Mouse (Mus musculus) olfactory bulb, adult 2 months (tissue): Measurements from ENCODE around the gene Stk17b.

ENCODE experiments used
- CTCF ChIP-seq: fragments of 200-500 bp; IDR thresholded peaks from 2 replicates; pipeline ENCODE4 v1.5.1; 2012; ENCODE audit warnings: low read depth, mild to moderate bottlenecking, low read length, moderate library complexity; ENCODE audit not compliant: insufficient read depth
- POLR2A ChIP-seq: fragments of 200-500 bp; IDR thresholded peaks from 2 replicates; pipeline ENCODE4 v1.6.1; 2012; ENCODE audit warnings: mild to moderate bottlenecking, low read depth, low read length, moderate library complexity; ENCODE audit not compliant: insufficient read depth

GRCm38 (mm10) chr1:53736583-53736982 is 48.4 kb downstream of the Stk17b start:
- TF ChIP-seq CTCF (no peak), POLR2A (no peak)
